Mouse (Mus musculus): ENCODE measurements around the gene Rab21.

GRCm38 (mm10) chr10:115342771-115343425 lies 27.5 kb upstream of the Rab21 start:
- TF ChIP-seq CTCF (IDR thresholded peaks at IDR 0.05; ENCODE audit: extremely low read depth, insufficient read depth, low read length) (no peak), POLR2A (IDR thresholded peaks at IDR 0.05; ENCODE audit: extremely low read depth, insufficient read depth, low read length) (no peak)

Measured in cortical plate, adult 2 months (tissue).